Mouse (Mus musculus) embryonic facial prominence, embryonic 11.5 days (tissue): ENCODE data around the gene Vmn2r96. TPM values are rescaled to one million over a fixed set of nuclear protein-coding genes. Genes with fewer than 3 reads are reported as not detected.

Source experiments
- polyA plus RNA-seq: library from polyadenylated mRNA; unstranded; fragments of >200 nt; fragmentation: Nextera tagmentation; extraction: Ambion mirVana; gene quantifications from 2 replicates; pipeline ENCODE4 v1.2.1, GENCODE M21; 2014

Vmn2r96 gene
- polyA plus RNA-seq, 1 experiment from 2014 or later, result not detected

Other genes with a start within 250 kb of the Vmn2r96 start
- gene Vmn2r95, start 149.1 kb upstream of the Vmn2r96 start, polyA plus RNA-seq, result not detected in 2 replicates